Mouse (Mus musculus) hematopoietic stem cell, adult 5-6 weeks (primary cell): Measurements from ENCODE around the gene Ndufs6. TPM values are rescaled to one million over a fixed set of nuclear protein-coding genes. Genes with fewer than 3 reads are reported as not detected.
A peak's percentile ranks its signal among the peaks of the same experiment; 100 is the strongest.

Source experiments
- ATAC-seq, 2 experiments: fragments of 125-278 bp in 1 of 2; replicated peaks in 1 of 2; 2 replicates each; pipeline ENCODE4 v1.8.0; 2016 to 2017; ENCODE audit warnings: inconsistent platforms in 2 of 2, mild to moderate bottlenecking in 2 of 2, moderate number of reproducible peaks in 2 of 2, low read depth in 1 of 2, moderate TSS enrichment in 1 of 2; ENCODE audit not compliant: low FRiP score in 2 of 2, poor library complexity in 2 of 2, severe bottlenecking in 2 of 2, insufficient read depth in 1 of 2, low TSS enrichment in 1 of 2
- total RNA-seq: library from RNA; stranded (forward); fragments of 172-1452, 232-1000 nt; gene quantifications from 2 replicates; pipeline ENCODE4 v1.2.3, GENCODE M21; 2017

Gene Ndufs6
- total RNA-seq, 1 experiment from 2014 or later, result 71.9 TPM

GRCm38 (mm10) chr13:73271336-73272242, 56.8 kb downstream of the Ndufs6 start:
- ATAC-seq, result 0 out of 4 replicates have a peak, but pooled peaks of 1 of the 2 experiments have one; percentile 38

- ATAC-seq, result no peak
These were observed 57.8 kb downstream of the Ndufs6 start for GRCm38 (mm10) chr13:73270451-73271081.

GRCm38 (mm10) chr13:73269891-73270290, 58.5 kb downstream of the Ndufs6 start:
- no peak for ATAC-seq

Other genes starting within 250 kb of the Ndufs6 start
- gene Irx4, start 68.1 kb downstream of the Ndufs6 start, total RNA-seq, result not detected in 2 replicates
- 31.8 and 32.6 TPM in 2 replicates for gene Mrpl36, start within 50 bp of the Ndufs6 start, total RNA-seq
- gene Lpcat1, start 138.7 kb upstream of the Ndufs6 start, total RNA-seq, result 19.4 and 22.5 TPM in 2 replicates
- gene Slc6a3, start 208.2 kb upstream of the Ndufs6 start, total RNA-seq, result not detected in 2 replicates